Mouse (Mus musculus) cerebellum, postnatal 36 days (tissue): ENCODE measurements around the gene Zfp955b.
"Not testable (repeated sequence)": the region's sequence is repeated elsewhere in the genome, so short reads cannot be mapped to it uniquely, and the experiment has no call there.

Experiments used
- DNase-seq, 2 experiments: peaks; one replicate each; pipeline ENCODE4 v3.0.0; 2021 to 2022; ENCODE audit warnings: mixed read lengths in 2 of 2

Gene Zfp955b

GRCm38 (mm10) chr17:33289039-33289875, at the start of gene Zfp955b:
Gene Zfp955b, plus strand, starts transcription at chr17:33289544.
- not testable (repeated sequence) for DNase-seq

- not testable (repeated sequence) for DNase-seq
These were observed 34.6 kb upstream of the Zfp955b start, which contains the start of gene Zfp955a for GRCm38 (mm10) chr17:33254530-33255318. Gene Zfp955a, minus strand, starts transcription at chr17:33255145.

DNA sequence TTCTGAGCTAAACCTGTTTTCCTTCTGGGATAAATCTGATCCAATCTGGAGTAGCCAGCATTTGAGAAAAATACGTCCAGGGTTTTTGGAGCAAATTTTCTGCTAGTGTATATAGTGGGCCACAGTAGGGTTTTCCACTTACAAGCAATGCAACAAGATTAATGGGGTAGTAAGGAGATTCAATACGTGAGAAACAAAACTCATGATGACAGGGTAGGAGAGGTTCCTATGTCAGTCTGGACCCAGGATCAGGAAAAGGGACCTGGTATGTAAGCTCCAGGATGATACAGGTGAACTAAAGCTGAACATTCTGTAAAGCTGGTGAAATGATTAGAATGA, 34.1 kb upstream of the Zfp955b start:
- DNase-seq = not testable (repeated sequence)

GRCm38 (mm10) chr17:33264376-33264775, 25.0 kb upstream of the Zfp955b start, which contains the start of gene Olfr63:
Gene Olfr63, plus strand, starts transcription at chr17:33264676.
- no peak for DNase-seq

- no peak for DNase-seq
These were observed 20.4 kb upstream of the Zfp955b start for GRCm38 (mm10) chr17:33268907-33269306.

DNA sequence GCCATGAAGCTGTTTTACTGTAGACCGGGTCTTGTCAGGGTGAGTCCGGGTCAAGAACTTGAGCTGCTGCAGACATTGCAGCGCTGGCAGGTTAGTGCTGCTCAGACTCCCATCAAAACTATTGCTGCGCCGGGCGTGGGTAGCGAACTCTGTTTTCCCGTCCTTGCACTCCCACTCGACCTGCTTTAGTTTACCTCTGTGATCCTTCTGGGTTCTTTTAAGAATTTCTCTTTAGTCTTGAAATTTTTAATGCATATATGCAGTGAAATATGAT, 469 bp downstream of the Zfp955b start:
- DNase-seq = not testable (repeated sequence)

GRCm38 (mm10) chr17:33352981-33353380, 63.6 kb downstream of the Zfp955b start:
- no peak for DNase-seq
